Mouse (Mus musculus): ENCODE data around the gene Hdac7.

- TF ChIP-seq CTCF (conservative IDR thresholded peaks at IDR 0.05; ENCODE audit: low read length), result no peak
- no peak for TF ChIP-seq NANOG (IDR thresholded peaks at IDR 0.05; ENCODE audit: borderline replicate concordance, low read length)
Observed at GRCm38 (mm10) chr15:97770280-97770679, 74.0 kb downstream of the Hdac7 start.

Measured in E14TG2a.4 (cell line).